Mouse (Mus musculus): ENCODE results near the gene Bmpr1b. TPM values are rescaled to one million over a fixed set of nuclear protein-coding genes. Genes with fewer than 3 reads are reported as not detected.

The Bmpr1b gene
- polyA plus RNA-seq, 1 experiment from 2014 or later, result 12.3 TPM

- 65% methylated on average over 5 of the region's 5 CpGs for WGBS
- Histone ChIP-seq H3K9ac (ENCODE audit: low read depth, low read length) (no peak overlapping the region), H3K27me3 (ENCODE audit: control insufficient read depth, insufficient read depth, low read length) (no peaks in the 10 kb centered on the region), H3K4me1 (ENCODE audit: control insufficient read depth, insufficient read depth, low read length) (no peaks in the 10 kb centered on the region), H3K4me3 (ENCODE audit: low read length) (no peak overlapping the region), H3K36me3 (ENCODE audit: control insufficient read depth, insufficient read depth, low read length) (no peaks in the 10 kb centered on the region), H3K4me2 (replicated peaks; ENCODE audit: low read depth, low read length) (no peak overlapping the region), H3K27ac (ENCODE audit: low read depth, low read length) (no peak overlapping the region), H3K9me3 (ENCODE audit: control insufficient read depth, low read length) (no peaks in the 10 kb centered on the region)
- no peak for ATAC-seq (ENCODE audit: low FRiP score, low TSS enrichment)
Observed at GRCm38 (mm10) chr3:142043006-142043405, 126.2 kb downstream of the Bmpr1b start.

DNA sequence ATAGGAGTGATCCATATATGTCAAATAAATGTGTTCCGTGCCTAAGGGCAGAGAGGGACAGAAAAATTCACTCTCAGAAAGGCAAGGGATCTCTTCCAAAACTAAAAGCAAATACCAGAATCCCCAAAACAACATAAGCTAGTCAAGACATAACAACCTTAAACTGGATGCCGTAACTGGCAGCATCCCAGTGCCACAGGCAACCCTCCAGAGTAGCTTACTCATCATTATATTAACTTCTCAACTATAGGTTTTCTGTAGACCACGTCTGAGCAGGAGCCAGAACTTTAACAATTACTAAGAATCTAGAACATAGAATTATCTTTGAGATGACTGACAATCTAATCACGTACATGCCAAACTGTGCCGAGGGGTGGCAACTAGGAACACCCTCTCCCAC lies 128.9 kb downstream of the Bmpr1b start:
- Histone ChIP-seq H3K4me1 (ENCODE audit: control insufficient read depth, insufficient read depth, low read length) (no peaks in the 10 kb centered on the region), H3K27ac (ENCODE audit: low read depth, low read length) (no peak overlapping the region), H3K9ac (ENCODE audit: low read depth, low read length) (no peak overlapping the region), H3K4me3 (ENCODE audit: low read length) (no peak overlapping the region), H3K9me3 (ENCODE audit: control insufficient read depth, low read length) (no peaks in the 10 kb centered on the region), H3K4me2 (replicated peaks; ENCODE audit: low read depth, low read length) (no peak overlapping the region), H3K27me3 (ENCODE audit: control insufficient read depth, insufficient read depth, low read length) (no peaks in the 10 kb centered on the region), H3K36me3 (ENCODE audit: control insufficient read depth, insufficient read depth, low read length) (no peaks in the 10 kb centered on the region)
- 87% methylated on average over 5 of the region's 5 CpGs for WGBS
- no peak for ATAC-seq (ENCODE audit: low FRiP score, low TSS enrichment)

DNA sequence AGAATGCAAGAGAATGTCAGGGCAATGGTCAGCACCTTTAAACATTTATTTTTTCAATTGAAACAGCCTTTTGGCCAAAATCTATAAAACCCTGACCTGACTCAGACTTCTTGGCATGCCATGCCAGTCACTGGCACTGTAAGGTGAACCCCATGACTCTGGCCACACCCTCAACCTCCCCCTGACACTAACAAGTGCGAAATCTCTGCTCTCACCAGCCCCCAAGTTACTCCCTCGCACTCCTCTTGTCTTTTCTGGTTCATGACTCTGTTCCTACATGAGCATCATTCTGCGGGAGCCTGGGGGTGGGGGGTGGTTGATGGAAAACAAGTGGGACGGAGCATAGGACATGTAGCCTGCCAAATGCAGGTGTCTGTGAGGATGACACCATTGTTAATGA lies 135.1 kb downstream of the Bmpr1b start:
- Histone ChIP-seq H3K4me2 (replicated peaks; ENCODE audit: low read depth, low read length) (no peak overlapping the region), H3K9me3 (ENCODE audit: control insufficient read depth, low read length) (no peaks in the 10 kb centered on the region), H3K27me3 (ENCODE audit: control insufficient read depth, insufficient read depth, low read length) (no peaks in the 10 kb centered on the region), H3K27ac (ENCODE audit: low read depth, low read length) (peak overlapping the region; percentile 62; the same call in 1 of the 2 replicates), H3K4me3 (ENCODE audit: low read length) (no peak overlapping the region), H3K36me3 (ENCODE audit: control insufficient read depth, insufficient read depth, low read length) (no peaks in the 10 kb centered on the region), H3K9ac (ENCODE audit: low read depth, low read length) (no peak overlapping the region), H3K4me1 (ENCODE audit: control insufficient read depth, insufficient read depth, low read length) (peaks cover 13% of the 10 kb centered on the region)
- WGBS, result 20% methylated on average over 4 of the region's 4 CpGs
- peak; percentile 62; the same call in 1 of the 2 replicates for ATAC-seq (ENCODE audit: low FRiP score, low TSS enrichment)

DNA sequence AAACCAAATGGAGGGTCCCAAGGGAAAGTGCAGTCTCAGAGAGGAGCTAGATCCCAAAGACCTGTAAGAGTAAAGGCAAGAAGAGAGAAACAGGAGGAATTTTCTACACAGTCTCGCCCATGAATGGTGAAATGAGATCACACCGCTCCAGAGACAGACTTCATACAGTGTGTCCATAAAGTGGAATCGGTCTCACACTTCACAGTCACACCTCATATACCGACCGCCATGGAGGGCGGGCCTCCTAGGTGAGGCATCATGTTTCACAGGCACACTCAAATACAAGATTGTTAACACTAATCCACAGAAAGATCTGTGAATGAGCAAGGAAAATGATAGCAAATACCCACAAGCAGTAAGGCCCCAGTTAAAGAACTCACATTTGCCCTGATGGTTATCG lies 149.5 kb downstream of the Bmpr1b start:
- no peak for ATAC-seq (ENCODE audit: low FRiP score, low TSS enrichment)
- Histone ChIP-seq H3K4me3 (ENCODE audit: low read length) (no peak overlapping the region), H3K27ac (ENCODE audit: low read depth, low read length) (no peak overlapping the region), H3K9ac (ENCODE audit: low read depth, low read length) (no peak overlapping the region), H3K9me3 (ENCODE audit: control insufficient read depth, low read length) (no peaks in the 10 kb centered on the region), H3K27me3 (ENCODE audit: control insufficient read depth, insufficient read depth, low read length) (no peaks in the 10 kb centered on the region), H3K36me3 (ENCODE audit: control insufficient read depth, insufficient read depth, low read length) (no peaks in the 10 kb centered on the region), H3K4me1 (ENCODE audit: control insufficient read depth, insufficient read depth, low read length) (no peaks in the 10 kb centered on the region), H3K4me2 (replicated peaks; ENCODE audit: low read depth, low read length) (no peak overlapping the region)
- WGBS, result 51% methylated on average over 7 of the region's 7 CpGs

GRCm38 (mm10) chr3:141984548-141984947 lies 184.7 kb downstream of the Bmpr1b start:
- no peaks in the 10 kb centered on the region for H3K36me3 ChIP-seq (ENCODE audit: control insufficient read depth, insufficient read depth, low read length)
- no peak for ATAC-seq (ENCODE audit: low FRiP score, low TSS enrichment)
- no peak overlapping the region for H3K4me2 ChIP-seq (replicated peaks; ENCODE audit: low read depth, low read length)
- H3K9me3 ChIP-seq (ENCODE audit: control insufficient read depth, low read length), result no peaks in the 10 kb centered on the region
- H3K4me3 ChIP-seq (ENCODE audit: low read length), result no peak overlapping the region
- no peak overlapping the region for H3K9ac ChIP-seq (ENCODE audit: low read depth, low read length)
- H3K27ac ChIP-seq (ENCODE audit: low read depth, low read length), result no peak overlapping the region
- 74% methylated on average over 7 of the region's 7 CpGs for WGBS
- no peaks in the 10 kb centered on the region for H3K27me3 ChIP-seq (ENCODE audit: control insufficient read depth, insufficient read depth, low read length)
- no peaks in the 10 kb centered on the region; the same call in 1 of the 2 replicates for H3K4me1 ChIP-seq (ENCODE audit: control insufficient read depth, insufficient read depth, low read length)

DNA sequence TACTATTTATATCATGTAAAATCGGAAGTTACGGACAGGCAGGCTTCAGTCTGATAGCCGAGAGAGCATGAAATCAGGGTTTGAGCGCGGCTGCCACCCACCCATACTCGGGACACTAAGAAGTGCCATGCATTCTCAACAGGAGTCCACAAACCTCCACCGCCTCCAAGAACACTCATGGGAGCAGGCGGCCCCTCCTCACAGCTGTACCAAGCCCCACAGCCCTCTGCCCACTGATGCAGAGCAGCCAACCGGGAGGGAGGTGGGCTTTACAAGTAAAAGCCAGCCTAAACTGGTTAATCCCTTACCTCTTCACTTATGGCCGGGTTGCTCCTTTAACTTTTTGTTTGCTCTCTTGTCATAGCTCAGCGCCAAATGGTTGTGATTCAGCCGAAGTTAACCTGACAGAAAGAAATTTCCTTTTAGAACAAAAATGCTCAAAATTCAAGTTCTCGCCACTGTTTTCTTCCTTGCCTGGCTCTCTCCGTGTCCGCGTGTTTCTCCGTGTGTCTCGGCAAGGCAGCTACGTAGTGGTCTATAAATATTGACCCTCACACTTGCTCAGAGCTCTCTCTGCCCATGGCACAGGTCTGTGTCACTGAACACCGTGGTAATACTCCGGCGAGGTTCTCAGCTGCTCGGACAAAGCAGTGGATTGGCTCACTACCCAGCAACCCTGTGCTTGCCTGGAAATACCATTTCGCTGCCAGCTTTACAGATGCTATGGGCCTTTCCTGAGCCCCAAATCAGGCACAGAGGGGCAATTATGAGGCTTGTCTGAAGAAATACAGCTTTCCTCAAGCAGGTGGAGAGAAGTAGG lies 187.4 kb downstream of the Bmpr1b start:
- ATAC-seq (ENCODE audit: low FRiP score, low TSS enrichment), result peak; percentile 92; the same call in 1 of the 2 replicates
- H3K27ac ChIP-seq (ENCODE audit: low read depth, low read length), result peak overlapping the region; percentile 87
- no peaks in the 10 kb centered on the region for H3K27me3 ChIP-seq (ENCODE audit: control insufficient read depth, insufficient read depth, low read length)
- 64% methylated on average over 24 of the region's 24 CpGs for WGBS
- no peaks in the 10 kb centered on the region for H3K36me3 ChIP-seq (ENCODE audit: control insufficient read depth, insufficient read depth, low read length)
- H3K9ac ChIP-seq (ENCODE audit: low read depth, low read length), result no peak overlapping the region
- H3K4me3 ChIP-seq (ENCODE audit: low read length), result no peak overlapping the region
- H3K4me1 ChIP-seq (ENCODE audit: control insufficient read depth, insufficient read depth, low read length), result peaks cover 4% of the 10 kb centered on the region; the same call in 1 of the 2 replicates
- no peaks in the 10 kb centered on the region for H3K9me3 ChIP-seq (ENCODE audit: control insufficient read depth, low read length)
- H3K4me2 ChIP-seq (replicated peaks; ENCODE audit: low read depth, low read length), result peak overlapping the region; percentile 10

GRCm38 (mm10) chr3:141966244-141966643 lies 203.0 kb downstream of the Bmpr1b start:
- H3K4me3 ChIP-seq (ENCODE audit: low read length), result no peak overlapping the region
- no peak overlapping the region; the same call in 1 of the 2 replicates for H3K27ac ChIP-seq (ENCODE audit: low read depth, low read length)
- 0 out of 2 replicates have a peak, but pooled peaks cover 7% of the 10 kb centered on the region for H3K4me1 ChIP-seq (ENCODE audit: control insufficient read depth, insufficient read depth, low read length)
- WGBS, result 49% methylated on average over 4 of the region's 4 CpGs
- no peaks in the 10 kb centered on the region for H3K9me3 ChIP-seq (ENCODE audit: control insufficient read depth, low read length)
- H3K36me3 ChIP-seq (ENCODE audit: control insufficient read depth, insufficient read depth, low read length), result no peaks in the 10 kb centered on the region
- no peaks in the 10 kb centered on the region for H3K27me3 ChIP-seq (ENCODE audit: control insufficient read depth, insufficient read depth, low read length)
- ATAC-seq (ENCODE audit: low FRiP score, low TSS enrichment), result peak; percentile 57
- H3K9ac ChIP-seq (ENCODE audit: low read depth, low read length), result no peak overlapping the region
- no peak overlapping the region for H3K4me2 ChIP-seq (replicated peaks; ENCODE audit: low read depth, low read length)

GRCm38 (mm10) chr3:141952931-141953330 lies 216.3 kb downstream of the Bmpr1b start:
- no peak overlapping the region for H3K4me3 ChIP-seq (ENCODE audit: low read length)
- no peaks in the 10 kb centered on the region for H3K36me3 ChIP-seq (ENCODE audit: control insufficient read depth, insufficient read depth, low read length)
- no peak for ATAC-seq (ENCODE audit: low FRiP score, low TSS enrichment)
- H3K27ac ChIP-seq (ENCODE audit: low read depth, low read length), result no peak overlapping the region
- H3K4me2 ChIP-seq (replicated peaks; ENCODE audit: low read depth, low read length), result no peak overlapping the region
- H3K9me3 ChIP-seq (ENCODE audit: control insufficient read depth, low read length), result no peaks in the 10 kb centered on the region
- 0 out of 2 replicates have a peak, but pooled peaks cover 2% of the 10 kb centered on the region for H3K4me1 ChIP-seq (ENCODE audit: control insufficient read depth, insufficient read depth, low read length)
- WGBS, result 60% methylated on average over 6 of the region's 6 CpGs
- no peak overlapping the region for H3K9ac ChIP-seq (ENCODE audit: low read depth, low read length)
- no peaks in the 10 kb centered on the region for H3K27me3 ChIP-seq (ENCODE audit: control insufficient read depth, insufficient read depth, low read length)

- H3K27ac ChIP-seq (ENCODE audit: low read depth, low read length), result no peak overlapping the region
- H3K4me3 ChIP-seq (ENCODE audit: low read length), result no peak overlapping the region
- no peaks in the 10 kb centered on the region for H3K27me3 ChIP-seq (ENCODE audit: control insufficient read depth, insufficient read depth, low read length)
- 0 out of 2 replicates have a peak, but pooled peaks cover 2% of the 10 kb centered on the region for H3K4me1 ChIP-seq (ENCODE audit: control insufficient read depth, insufficient read depth, low read length)
- H3K9me3 ChIP-seq (ENCODE audit: control insufficient read depth, low read length), result no peaks in the 10 kb centered on the region
- H3K36me3 ChIP-seq (ENCODE audit: control insufficient read depth, insufficient read depth, low read length), result no peaks in the 10 kb centered on the region
- WGBS, result 76% methylated on average over 8 of the region's 8 CpGs
- no peak overlapping the region for H3K4me2 ChIP-seq (replicated peaks; ENCODE audit: low read depth, low read length)
- ATAC-seq (ENCODE audit: low FRiP score, low TSS enrichment), result no peak
- no peak overlapping the region for H3K9ac ChIP-seq (ENCODE audit: low read depth, low read length)
Observed at GRCm38 (mm10) chr3:141950642-141951041, 218.6 kb downstream of the Bmpr1b start.

Data from kidney, embryonic 14.5 days (tissue).